Mouse (Mus musculus) CH12.LX (cell line): ENCODE data around the gene Osbp2. TPM values are rescaled to one million over a fixed set of nuclear protein-coding genes. Genes with fewer than 3 reads are reported as not detected.

ENCODE experiments used
- DNase-seq: peaks from one replicate; pipeline ENCODE4 v3.0.0-alpha.2; 2013; ENCODE audit errors: extremely low read depth
- H3K27ac ChIP-seq: 2 replicates; pipeline ENCODE4 v1.5.1; 2012; ENCODE audit warnings: low read depth, mild to moderate bottlenecking, control low read depth, moderate library complexity; ENCODE audit not compliant: insufficient read depth
- H3K27me3 ChIP-seq: replicated peaks from 2 replicates; pipeline ENCODE3; 2012; ENCODE audit warnings: inconsistent platforms
- H3K36me3 ChIP-seq, 2 experiments: replicated peaks in 1 of 2; 2 replicates each; pipeline versions ENCODE3 to v1.6.1; 2012; ENCODE audit warnings: inconsistent platforms in 1 of 2, low read length in 1 of 2, mild to moderate bottlenecking in 1 of 2, mixed read lengths in 1 of 2, moderate library complexity in 1 of 2; ENCODE audit not compliant: control insufficient read depth in 1 of 2, insufficient read depth in 1 of 2
- H3K4me1 ChIP-seq, 2 experiments: 2 replicates each; pipeline ENCODE4 v1.6.1; 2012; ENCODE audit warnings: inconsistent platforms in 1 of 2, moderate library complexity in 1 of 2; ENCODE audit not compliant: insufficient read depth in 2 of 2, control insufficient read depth in 1 of 2
- H3K4me2 ChIP-seq: 2 replicates; pipeline ENCODE4 v1.6.1; 2012; ENCODE audit warnings: low read depth, mild to moderate bottlenecking, control low read depth; ENCODE audit not compliant: poor library complexity, insufficient read depth, severe bottlenecking
- H3K4me3 ChIP-seq, 3 experiments: fragments of 150-350 bp in 1 of 3; sonication (generic) in 1 of 3; replicated peaks in 1 of 3; 2 replicates each; pipeline versions ENCODE3 to v1.5.1; 2011 to 2012; ENCODE audit warnings: low read depth in 2 of 3, low read length in 2 of 3, mild to moderate bottlenecking in 2 of 3, moderate library complexity in 2 of 3, control low read depth in 1 of 3, improper control_type of control experiment in 1 of 3, inconsistent platforms in 1 of 3, mixed read lengths in 1 of 3; ENCODE audit not compliant: poor library complexity in 1 of 3
- H3K79me2 ChIP-seq: replicated peaks from 2 replicates; pipeline ENCODE4 v1.6.1; 2012; ENCODE audit warnings: mild to moderate bottlenecking, moderate library complexity; ENCODE audit not compliant: control insufficient read depth, poor library complexity, insufficient read depth, severe bottlenecking; ENCODE audit errors: extremely low read depth
- H3K9ac ChIP-seq: 2 replicates; pipeline ENCODE4 v1.6.1; 2012; ENCODE audit warnings: low read depth, mild to moderate bottlenecking, control low read depth, moderate library complexity; ENCODE audit not compliant: insufficient read depth
- H3K9me3 ChIP-seq: replicated peaks from 2 replicates; pipeline ENCODE3; 2012; ENCODE audit warnings: low read length, inconsistent platforms, mixed read lengths
- BHLHE40 ChIP-seq: IDR thresholded peaks from 2 replicates; pipeline ENCODE4 v1.6.1; 2011; ENCODE audit warnings: mild to moderate bottlenecking, low read depth, low read length, improper control_type of control experiment
- CHD1 ChIP-seq: IDR thresholded peaks from 2 replicates; pipeline ENCODE4 v1.6.1; 2012; ENCODE audit warnings: low read depth, low read length, improper control_type of control experiment, inconsistent platforms
- CHD2 ChIP-seq: IDR thresholded peaks from 2 replicates; pipeline ENCODE4 v1.6.1; 2011; ENCODE audit warnings: low read length, improper control_type of control experiment
- CTCF ChIP-seq, 2 experiments: IDR thresholded peaks in 1 of 2; conservative IDR thresholded peaks in 1 of 2; 2 replicates each; pipeline ENCODE4 v1.5.1; 2011 to 2012; ENCODE audit warnings: low read depth in 2 of 2, low read length in 2 of 2, improper control_type of control experiment in 1 of 2, inconsistent platforms in 1 of 2, mild to moderate bottlenecking in 1 of 2, moderate library complexity in 1 of 2
- ELF1 ChIP-seq: IDR thresholded peaks from 2 replicates; pipeline ENCODE4 v1.6.1; 2014; ENCODE audit warnings: low read depth, mild to moderate bottlenecking, inconsistent platforms, low read length, improper control_type of control experiment
- EP300 ChIP-seq: IDR thresholded peaks from 2 replicates; pipeline ENCODE4 v1.6.1; 2011; ENCODE audit warnings: low read length, improper control_type of control experiment
- ETS1 ChIP-seq: conservative IDR thresholded peaks from 2 replicates; pipeline ENCODE4 v1.6.1; 2012; ENCODE audit warnings: low read depth, mild to moderate bottlenecking, inconsistent platforms, low read length, improper control_type of control experiment, moderate library complexity
- GABPA ChIP-seq: IDR thresholded peaks from 2 replicates; pipeline ENCODE4 v1.6.1; 2012; ENCODE audit warnings: low read depth, low read length, improper control_type of control experiment, inconsistent platforms; ENCODE audit not compliant: insufficient replicate concordance
- IRF4 ChIP-seq: IDR thresholded peaks from 2 replicates; pipeline ENCODE4 v1.6.1; 2014; ENCODE audit warnings: low read depth, mild to moderate bottlenecking, inconsistent platforms, low read length, improper control_type of control experiment
- MAFK ChIP-seq: IDR thresholded peaks from 2 replicates; pipeline ENCODE4 v1.6.1; 2011; ENCODE audit warnings: low read length, improper control_type of control experiment; ENCODE audit not compliant: insufficient replicate concordance
- MAZ ChIP-seq: IDR thresholded peaks from 2 replicates; pipeline ENCODE4 v1.6.1; 2012; ENCODE audit warnings: low read depth, mild to moderate bottlenecking, inconsistent platforms, low read length, improper control_type of control experiment, moderate library complexity
- MEF2A ChIP-seq: IDR thresholded peaks from 2 replicates; pipeline ENCODE4 v1.6.1; 2014; ENCODE audit warnings: low read depth, mild to moderate bottlenecking, inconsistent platforms, low read length, improper control_type of control experiment, borderline replicate concordance
- MXI1 ChIP-seq: IDR thresholded peaks from 2 replicates; pipeline ENCODE4 v1.6.1; 2011; ENCODE audit warnings: mild to moderate bottlenecking, low read depth, low read length, improper control_type of control experiment
- NELFE ChIP-seq: IDR thresholded peaks from 2 replicates; pipeline ENCODE4 v1.6.1; 2011; ENCODE audit warnings: low read depth, low read length, improper control_type of control experiment
- SIN3A ChIP-seq: IDR thresholded peaks from 2 replicates; pipeline ENCODE4 v1.6.1; 2012; ENCODE audit warnings: low read length, improper control_type of control experiment, inconsistent platforms
- TBP ChIP-seq: conservative IDR thresholded peaks from 2 replicates; pipeline ENCODE4 v1.6.1; 2011; ENCODE audit warnings: low read depth, low read length, improper control_type of control experiment
- ZC3H11A ChIP-seq: IDR thresholded peaks from 2 replicates; pipeline ENCODE4 v1.6.1; 2012; ENCODE audit warnings: low read depth, mild to moderate bottlenecking, inconsistent platforms, low read length, improper control_type of control experiment
- ZKSCAN1 ChIP-seq: IDR thresholded peaks from 2 replicates; pipeline ENCODE4 v1.6.1; 2012; ENCODE audit warnings: low read depth, inconsistent platforms, low read length, improper control_type of control experiment, borderline replicate concordance
- ZMIZ1 ChIP-seq: IDR thresholded peaks from 2 replicates; pipeline ENCODE4 v1.6.1; 2012; ENCODE audit warnings: low read depth, mild to moderate bottlenecking, inconsistent platforms, low read length, improper control_type of control experiment
- ZNF384 ChIP-seq: IDR thresholded peaks from 2 replicates; pipeline ENCODE4 v1.6.1; 2012; ENCODE audit warnings: low read depth, low read length, improper control_type of control experiment, inconsistent platforms
- dilution Hi-C: fragments of 300-500 bp; cut with MboI; formaldehyde crosslinking; loops from 2 replicates; pipeline ENCODE4 v1.14.3; 2020; ENCODE audit warnings: low sequenced_read_pairs; ENCODE audit not compliant: extremely low pct_unique_long_range_greater_than_20kb, extremely low pct_ligation_motif_present
- in situ Hi-C: fragments of 300-500 bp; cut with MboI; formaldehyde crosslinking; loops from 3 replicates; pipeline ENCODE4 v1.14.3; 2019; ENCODE audit warnings: low sequenced_read_pairs, low pct_ligation_motif_present, low pct_unique_long_range_greater_than_20kb, mixed read lengths
- polyA plus RNA-seq: library from polyadenylated mRNA; unstranded; fragments of >175 nt; gene quantifications from 2 replicates; pipeline ENCODE4 v1.2.1, GENCODE M21; 2012; ENCODE audit warnings: low read depth; ENCODE audit not compliant: insufficient read length
- total RNA-seq, 2 experiments: library from RNA; depleted of rRNA; stranded (reverse); fragments of 300-350 nt in 1 of 2; fragments of >200 nt in 1 of 2; gene quantifications; 2 replicates each; pipeline ENCODE4 v1.2.3; 2012 to 2014

Osbp2 gene
- total and polyA plus RNA-seq, 3 experiments, result not detected

DNA sequence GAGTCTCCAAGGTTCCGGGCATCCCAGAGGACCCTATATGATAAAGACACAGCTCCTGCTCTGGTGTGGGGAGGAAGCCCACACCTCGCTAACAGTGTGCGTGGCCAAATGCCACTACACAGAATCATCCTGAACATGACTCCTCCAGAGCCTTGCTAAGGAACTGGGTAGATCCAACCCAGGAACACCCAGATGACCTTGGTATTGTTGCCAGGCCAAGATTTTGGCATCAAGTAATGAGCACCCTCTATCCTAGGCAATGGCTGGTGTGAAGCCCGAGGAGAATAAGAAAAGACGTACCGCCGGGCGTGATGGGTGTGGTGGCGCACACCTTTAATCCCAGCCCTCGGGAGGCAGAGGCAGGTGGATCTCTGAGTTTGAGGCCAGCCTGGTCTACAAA is 10.7 kb downstream of the Osbp2 start:
- Histone ChIP-seq H3K9me3 (peaks cover 8% of the 10 kb centered on the region), H3K4me3 (no peak overlapping the region), H3K4me1 (peaks cover 0 to 4% of the 10 kb centered on the region in 2 experiments; a peak in 1 of 4 replicates), H3K36me3 (no peaks in the 10 kb centered on the region), H3K27ac (no peak overlapping the region), H3K79me2 (no peaks in the 10 kb centered on the region), H3K4me2 (no peak overlapping the region), H3K27me3 (peaks cover 6% of the 10 kb centered on the region), H3K9ac (no peak overlapping the region)
- in situ Hi-C loops, result no loop called here
- no peak for DNase-seq
- no peak for TF ChIP-seq ETS1
- no peak for TF ChIP-seq TBP
- no peak for TF ChIP-seq MAZ
- no peak for TF ChIP-seq CTCF (conservative IDR thresholded peaks at IDR 0.05 in 1 of 2, IDR thresholded peaks at IDR 0.05 in 1 of 2; ENCODE audit: low read depth in 2 of 2, low read length in 2 of 2)
- TF ChIP-seq EP300, result no peak
- TF ChIP-seq ZMIZ1, result no peak
- no peak for TF ChIP-seq SIN3A
- no peak for TF ChIP-seq BHLHE40
- TF ChIP-seq GABPA, result no peak
- TF ChIP-seq ZC3H11A, result no peak
- no peak for TF ChIP-seq ZNF384
- dilution Hi-C loops, result no loop called here

DNA sequence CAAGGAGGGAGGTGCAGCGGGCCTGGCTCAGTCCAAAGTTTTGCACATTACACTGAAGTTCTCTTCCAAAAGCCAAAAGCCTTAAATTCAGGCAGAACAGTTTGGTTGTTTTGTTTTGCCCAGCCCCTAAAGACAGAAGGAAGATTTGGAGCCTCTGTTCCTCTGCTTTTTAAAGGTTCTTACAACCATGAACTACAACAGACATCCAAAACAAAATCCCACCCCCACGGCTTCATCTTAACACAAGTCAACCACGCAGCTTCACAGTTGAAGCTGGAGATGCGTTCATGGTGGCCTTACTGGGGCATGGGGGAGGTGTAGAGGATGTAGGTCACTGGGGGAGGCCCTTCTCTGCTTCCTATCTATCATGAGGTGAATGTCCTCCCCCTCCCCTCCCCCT is 11.8 kb downstream of the Osbp2 start:
- dilution Hi-C loops (no loop called here), in situ Hi-C loops (no loop called here)
- no peaks in the 10 kb centered on the region for H3K79me2 ChIP-seq
- no peak for TF ChIP-seq MAFK
- H3K4me2 ChIP-seq, result no peak overlapping the region
- no peak overlapping the region for H3K4me3 ChIP-seq
- H3K4me1 ChIP-seq, result no peaks in the 10 kb centered on the region
- H3K27me3 ChIP-seq, result peaks cover 11% of the 10 kb centered on the region
- peaks cover 8% of the 10 kb centered on the region for H3K9me3 ChIP-seq
- H3K36me3 ChIP-seq, result no peaks in the 10 kb centered on the region
- no peak overlapping the region for H3K27ac ChIP-seq
- DNase-seq, result no peak
- no peak overlapping the region for H3K9ac ChIP-seq

DNA sequence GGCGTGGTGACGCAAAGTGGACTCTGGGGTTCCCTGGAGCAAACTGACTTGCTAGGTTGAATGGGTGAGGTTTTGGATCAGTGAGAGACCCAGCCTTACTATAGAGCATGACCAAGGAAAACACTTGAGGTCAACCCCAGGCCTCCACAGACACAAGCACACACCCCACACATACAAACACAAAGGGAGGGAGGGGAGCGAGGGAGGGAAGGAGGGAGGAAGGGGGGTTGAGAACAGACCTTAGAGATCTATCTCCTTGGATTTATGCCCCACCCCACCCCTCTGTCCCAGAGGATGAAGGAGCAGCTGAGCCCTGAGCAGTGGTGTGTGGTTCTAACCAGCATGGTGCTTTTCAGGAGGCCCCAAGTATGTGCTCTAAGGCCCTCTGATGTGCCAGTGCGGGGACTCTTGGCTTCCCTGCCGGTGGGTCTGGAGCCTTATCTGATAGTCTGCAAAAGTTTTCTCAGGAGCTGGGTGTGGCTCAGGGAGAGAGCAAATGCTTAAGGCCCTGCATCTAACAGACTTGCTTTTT is 12.9 kb downstream of the Osbp2 start:
- TF ChIP-seq BHLHE40 (no peak), CHD1 (no peak), MXI1 (no peak), EP300 (no peak), TBP (no peak), IRF4 (no peak), MAZ (no peak), ZNF384 (no peak), MEF2A (no peak), CTCF (conservative IDR thresholded peaks at IDR 0.05 in 1 of 2, IDR thresholded peaks at IDR 0.05 in 1 of 2; ENCODE audit: low read depth in 2 of 2, low read length in 2 of 2) (no peak), NELFE (no peak), ZKSCAN1 (no peak), CHD2 (no peak), ELF1 (no peak)
- Histone ChIP-seq H3K9me3 (peaks cover 8% of the 10 kb centered on the region), H3K9ac (no peak overlapping the region), H3K27me3 (peaks cover 11% of the 10 kb centered on the region), H3K4me3 (no peak overlapping the region), H3K4me2 (no peak overlapping the region), H3K4me1 (no peaks in the 10 kb centered on the region), H3K79me2 (no peaks in the 10 kb centered on the region), H3K36me3 (no peaks in the 10 kb centered on the region), H3K27ac (no peak overlapping the region)
- DNase-seq, result no peak
- dilution Hi-C loops (no loop called here), in situ Hi-C loops (no loop called here)
